Mouse (Mus musculus) myocyte (in vitro differentiated cells): ENCODE data around the gene Mxi1. TPM values are rescaled to one million over a fixed set of nuclear protein-coding genes. Genes with fewer than 3 reads are reported as not detected.
A peak's percentile ranks its signal among the peaks of the same experiment; 100 is the strongest.

Experiments
- H3K27me3 ChIP-seq: one replicate; pipeline ENCODE4 v1.6.1; 2011; ENCODE audit not compliant: control insufficient read depth, insufficient read depth, insufficient read length
- H3K36me3 ChIP-seq: one replicate; pipeline ENCODE4 v1.6.1; 2011; ENCODE audit not compliant: control insufficient read depth, insufficient read depth
- H3K4me2 ChIP-seq: one replicate; pipeline ENCODE4 v1.6.1; 2011; ENCODE audit warnings: low read depth, control low read depth
- H3K4me3 ChIP-seq: one replicate; pipeline ENCODE4 v1.5.1; 2011; ENCODE audit warnings: mild to moderate bottlenecking, control low read depth, moderate library complexity
- H3K79me2 ChIP-seq: one replicate; pipeline ENCODE4 v1.6.1; 2011; ENCODE audit not compliant: control insufficient read depth, insufficient read depth
- H3ac ChIP-seq: one replicate; pipeline ENCODE4 v1.6.1; 2011; ENCODE audit not compliant: control insufficient read depth, insufficient read length
- CEBPB ChIP-seq: IDR thresholded peaks from 2 replicates; pipeline ENCODE4 v1.6.1; 2011; ENCODE audit warnings: mild to moderate bottlenecking, moderate library complexity; ENCODE audit not compliant: poor library complexity, insufficient read depth, severe bottlenecking
- E2F4 ChIP-seq: IDR thresholded peaks from one replicate; pipeline ENCODE4 v1.6.1; 2011; ENCODE audit warnings: mild to moderate bottlenecking, control low read depth, moderate library complexity; ENCODE audit not compliant: insufficient read depth
- MAX ChIP-seq: IDR thresholded peaks from one replicate; pipeline ENCODE4 v1.6.1; 2011; ENCODE audit warnings: low read depth, mild to moderate bottlenecking, control low read depth
- MYOD1 ChIP-seq, 3 experiments: IDR thresholded peaks; one replicate each; pipeline ENCODE4 v1.6.1; 2011; ENCODE audit warnings: control low read depth in 2 of 3, low read depth in 2 of 3, mild to moderate bottlenecking in 2 of 3, moderate library complexity in 1 of 3; ENCODE audit not compliant: insufficient read length in 2 of 3, control insufficient read depth in 1 of 3
- MYOG ChIP-seq, 3 experiments: IDR thresholded peaks; one replicate each; pipeline ENCODE4 v1.6.1; 2011; ENCODE audit warnings: control low read depth in 2 of 3, low read depth in 2 of 3, mild to moderate bottlenecking in 2 of 3; ENCODE audit not compliant: insufficient read length in 2 of 3, control insufficient read depth in 1 of 3, insufficient read depth in 1 of 3
- POLR2A ChIP-seq: IDR thresholded peaks from one replicate; pipeline ENCODE4 v1.6.1; 2011; ENCODE audit warnings: low read depth, mild to moderate bottlenecking, control low read depth, moderate library complexity; ENCODE audit not compliant: insufficient read length
- POLR2AphosphoS2 ChIP-seq: IDR thresholded peaks from one replicate; pipeline ENCODE4 v1.6.1; 2011; ENCODE audit warnings: low read depth, control low read depth; ENCODE audit not compliant: insufficient read length
- REST ChIP-seq: IDR thresholded peaks from one replicate; pipeline ENCODE4 v1.6.1; 2011; ENCODE audit warnings: mild to moderate bottlenecking, control low read depth, moderate library complexity; ENCODE audit not compliant: insufficient read depth, insufficient read length
- SRF ChIP-seq: IDR thresholded peaks from one replicate; pipeline ENCODE4 v1.6.1; 2011; ENCODE audit warnings: low read depth; ENCODE audit not compliant: control insufficient read depth, insufficient read length
- TCF12 ChIP-seq: IDR thresholded peaks from one replicate; pipeline ENCODE4 v1.6.1; 2011; ENCODE audit warnings: mild to moderate bottlenecking, control low read depth; ENCODE audit not compliant: poor library complexity, insufficient read depth, severe bottlenecking
- TCF3 ChIP-seq: IDR thresholded peaks from one replicate; pipeline ENCODE4 v1.6.1; 2011; ENCODE audit warnings: low read depth, control low read depth; ENCODE audit not compliant: insufficient read length
- USF1 ChIP-seq: IDR thresholded peaks from one replicate; pipeline ENCODE4 v1.6.1; 2011; ENCODE audit warnings: low read depth, mild to moderate bottlenecking, control low read depth, moderate library complexity
- polyA plus RNA-seq: library from polyadenylated mRNA; unstranded; fragments of >200 nt; fragmentation: generic; extraction: Trizol; gene quantifications from one replicate; pipeline ENCODE4 v1.2.1, GENCODE M21; 2012; ENCODE audit warnings: missing spikeins

Mxi1 gene
- polyA plus RNA-seq, 1 experiment: 11.9 TPM

DNA sequence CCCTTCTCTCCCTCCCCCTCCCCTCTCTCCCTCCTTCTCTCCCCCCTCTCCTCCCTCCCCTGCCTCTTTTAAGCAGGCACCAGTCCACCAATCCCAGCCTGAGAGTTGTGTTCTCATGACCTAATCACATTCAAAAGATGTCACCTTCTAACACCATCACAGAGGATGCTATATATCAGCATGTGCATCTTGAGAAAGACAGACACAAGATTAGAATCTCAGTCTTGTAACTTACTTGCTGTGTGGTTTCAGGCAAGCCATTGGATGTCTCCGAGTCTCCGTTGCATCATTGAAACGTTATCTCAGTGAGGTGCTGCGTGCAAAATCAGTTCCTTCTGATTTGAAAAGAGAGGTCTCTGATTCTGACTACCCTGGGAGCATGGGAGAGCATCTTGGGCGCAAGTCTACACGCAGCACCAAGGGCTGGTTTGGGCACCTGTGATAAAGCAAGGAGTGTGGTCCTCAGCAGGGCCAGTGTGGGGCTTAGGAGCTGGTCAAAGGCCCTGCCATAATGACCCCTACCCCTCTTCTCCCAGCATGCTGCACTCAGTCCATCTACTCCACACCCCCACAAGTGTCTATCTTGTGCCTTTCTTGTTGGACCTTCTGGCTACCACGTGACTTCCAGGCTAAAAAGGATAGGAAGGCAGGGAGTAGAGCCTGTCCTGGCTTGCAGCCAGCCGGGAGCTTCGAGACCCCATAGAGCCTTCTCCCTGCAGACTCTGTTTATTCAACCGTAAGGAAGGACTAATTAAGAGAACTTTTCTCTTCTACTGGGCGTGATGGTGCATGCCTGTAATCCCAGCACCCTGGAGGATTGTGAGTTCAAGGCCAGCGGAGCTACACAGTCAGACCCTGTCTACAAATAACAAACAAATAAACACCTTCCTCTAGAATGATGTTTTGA lies 45.2 kb upstream of the Mxi1 start:
- Histone ChIP-seq H3K27me3 (no peaks in the 10 kb centered on the region), H3ac (no peak overlapping the region), H3K4me2 (no peak overlapping the region), H3K4me3 (no peak overlapping the region), H3K79me2 (no peaks in the 10 kb centered on the region), H3K36me3 (no peaks in the 10 kb centered on the region)
- TF ChIP-seq MYOG (IDR thresholded peaks at IDR 0.05; ENCODE audit: control insufficient read depth in 1 of 3, insufficient read depth in 1 of 3, insufficient read length in 2 of 3, low read depth in 2 of 3): no peak
- TF ChIP-seq MAX: no peak
- TF ChIP-seq TCF3: no peak

DNA sequence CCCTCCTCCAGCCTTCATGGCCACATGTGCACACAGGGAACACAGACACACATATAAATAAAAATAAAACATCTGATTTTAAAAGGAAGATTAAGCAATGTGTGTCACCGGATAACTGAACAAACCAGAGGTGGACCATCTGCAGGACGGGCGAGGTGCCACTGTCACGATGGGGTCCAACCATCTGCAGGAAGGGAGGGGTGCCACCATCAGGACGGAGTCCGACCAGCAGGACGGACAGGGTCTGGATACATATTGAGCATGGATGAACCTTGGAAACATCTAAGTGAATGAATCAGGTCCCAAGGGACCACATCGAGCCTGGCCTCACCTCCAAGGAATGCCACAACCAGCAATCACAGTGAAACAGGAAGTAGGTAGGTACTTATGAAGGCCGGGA lies 43.0 kb upstream of the Mxi1 start:
- TF ChIP-seq TCF12 (no peak), CEBPB (no peak), MAX (no peak), E2F4 (no peak), REST (no peak), SRF (no peak), MYOG (IDR thresholded peaks at IDR 0.05; ENCODE audit: control insufficient read depth in 1 of 3, insufficient read depth in 1 of 3, insufficient read length in 2 of 3, low read depth in 2 of 3) (no peak), MYOD1 (IDR thresholded peaks at IDR 0.05; ENCODE audit: control insufficient read depth in 1 of 3, insufficient read length in 2 of 3, low read depth in 2 of 3) (no peak), USF1 (no peak), POLR2AphosphoS2 (no peak), TCF3 (no peak), POLR2A (no peak)

DNA sequence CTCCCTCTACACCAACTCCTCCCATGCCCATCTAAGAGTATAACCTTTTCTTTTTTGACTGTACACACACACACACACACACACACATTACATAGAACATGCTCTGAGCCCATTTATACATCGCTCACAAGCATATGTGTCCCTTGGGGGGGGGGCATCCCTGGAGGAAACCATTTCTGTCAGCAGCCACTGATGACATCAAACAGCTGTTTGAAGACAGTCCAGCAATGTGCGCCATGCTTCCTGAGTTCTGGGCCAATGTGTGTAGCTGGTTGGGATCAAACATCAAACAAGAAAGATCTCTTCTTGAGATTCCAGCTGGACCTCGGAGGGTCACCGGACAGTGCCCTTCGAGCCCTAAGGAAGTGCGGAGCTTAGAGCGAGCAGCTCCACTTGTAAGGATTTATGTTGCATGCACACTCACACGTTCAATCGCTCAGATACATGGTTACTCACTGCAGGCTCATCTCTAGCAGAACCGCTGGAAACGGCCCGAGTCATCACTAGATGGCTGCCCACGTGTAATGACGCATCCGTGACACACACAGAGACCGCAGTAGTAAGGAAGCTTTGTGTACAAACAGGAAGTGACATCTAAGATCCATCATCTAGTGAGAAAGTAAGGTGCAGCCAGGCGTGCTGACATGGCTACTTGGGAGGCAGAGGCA lies 37.1 kb upstream of the Mxi1 start:
- TF ChIP-seq MYOD1 (IDR thresholded peaks at IDR 0.05; ENCODE audit: control insufficient read depth in 1 of 3, insufficient read length in 2 of 3, low read depth in 2 of 3) (peak in 2 of 3 experiments; percentile 88 to 90), MAX (no peak), CEBPB (no peak), TCF3 (no peak), POLR2AphosphoS2 (no peak), SRF (no peak), TCF12 (peak; percentile 32), USF1 (peak; percentile 4), POLR2A (peak; percentile 13), REST (no peak), MYOG (IDR thresholded peaks at IDR 0.05; ENCODE audit: control insufficient read depth in 1 of 3, insufficient read depth in 1 of 3, insufficient read length in 2 of 3, low read depth in 2 of 3) (no peak), E2F4 (no peak)
- H3K36me3 ChIP-seq: no peaks in the 10 kb centered on the region
- H3K27me3 ChIP-seq: no peaks in the 10 kb centered on the region
- no peaks in the 10 kb centered on the region for H3K79me2 ChIP-seq
- H3ac ChIP-seq: no peak overlapping the region
- no peak overlapping the region for H3K4me3 ChIP-seq
- H3K4me2 ChIP-seq: peak overlapping the region; percentile 70

More for the DNA sequence above, 43.0 kb upstream of the Mxi1 start:
- no peak overlapping the region for H3K4me3 ChIP-seq
- no peaks in the 10 kb centered on the region for H3K27me3 ChIP-seq
- H3K4me2 ChIP-seq: no peak overlapping the region
- H3K79me2 ChIP-seq: no peaks in the 10 kb centered on the region
- no peaks in the 10 kb centered on the region for H3K36me3 ChIP-seq
- no peak overlapping the region for H3ac ChIP-seq

DNA sequence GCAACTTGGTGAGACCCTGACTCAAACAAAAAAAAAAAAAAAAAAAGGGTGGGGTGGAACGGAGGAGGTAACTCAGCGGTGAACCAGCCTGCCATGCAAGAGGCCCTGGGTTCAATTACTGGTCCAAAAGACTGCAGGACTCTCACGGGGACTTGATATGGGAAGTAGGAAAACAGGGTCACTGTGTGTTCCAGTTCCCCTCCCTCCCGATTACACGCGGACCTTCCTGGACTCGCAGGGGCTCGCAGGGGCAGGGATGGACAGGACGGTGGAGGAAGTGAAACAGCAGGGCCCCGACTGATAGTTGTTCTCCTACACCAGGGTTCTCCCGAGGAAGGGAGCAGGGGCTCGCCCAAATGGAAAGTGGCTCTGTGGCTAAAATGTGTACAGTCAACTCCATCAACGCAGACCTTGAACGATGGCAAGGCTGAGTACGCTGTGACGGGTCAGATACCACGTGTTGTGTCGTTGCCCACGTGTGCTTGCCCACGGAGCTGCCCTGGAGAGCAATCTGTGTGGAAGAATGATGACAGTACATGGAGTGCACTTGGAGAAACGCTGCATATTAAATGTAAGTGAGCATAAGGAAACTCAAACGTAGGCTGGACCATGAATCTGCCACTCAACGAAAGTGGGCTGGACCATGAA lies 36.4 kb upstream of the Mxi1 start:
- Histone ChIP-seq H3K36me3 (no peaks in the 10 kb centered on the region), H3K4me3 (no peak overlapping the region), H3K4me2 (peak overlapping the region; percentile 70), H3ac (no peak overlapping the region), H3K79me2 (no peaks in the 10 kb centered on the region), H3K27me3 (no peaks in the 10 kb centered on the region)
- TF ChIP-seq MYOD1 (IDR thresholded peaks at IDR 0.05; ENCODE audit: control insufficient read depth in 1 of 3, insufficient read length in 2 of 3, low read depth in 2 of 3) (no peak), REST (no peak), USF1 (no peak), SRF (no peak), MYOG (IDR thresholded peaks at IDR 0.05; ENCODE audit: control insufficient read depth in 1 of 3, insufficient read depth in 1 of 3, insufficient read length in 2 of 3, low read depth in 2 of 3) (no peak), CEBPB (no peak), TCF3 (no peak), E2F4 (no peak), POLR2AphosphoS2 (no peak), POLR2A (no peak), MAX (no peak), TCF12 (no peak)
